Mouse (Mus musculus) mesoderm, embryonic 11.5 days (tissue): ENCODE data around the gene Rps6kc1.
A peak's percentile ranks its signal among the peaks of the same experiment; 100 is the strongest.

Experiments
- DNase-seq: peaks from one replicate; pipeline ENCODE4 v3.0.0-alpha.2; 2012; ENCODE audit warnings: low read depth, low spot score

The Rps6kc1 gene

GRCm38 (mm10) chr1:190675455-190675854 is 236.1 kb downstream of the Rps6kc1 start:
- DNase-seq: no peak

GRCm38 (mm10) chr1:190669099-190669498 is 242.5 kb downstream of the Rps6kc1 start:
- DNase-seq: peak; percentile 21

- DNase-seq: no peak
Observed at GRCm38 (mm10) chr1:190667821-190668220, 243.7 kb downstream of the Rps6kc1 start.

- no peak for DNase-seq
Observed at GRCm38 (mm10) chr1:190667326-190667725, 244.2 kb downstream of the Rps6kc1 start.

- no peak for DNase-seq
Observed at GRCm38 (mm10) chr1:190665490-190665875, 246.1 kb downstream of the Rps6kc1 start.

GRCm38 (mm10) chr1:190664767-190665489 is 246.6 kb downstream of the Rps6kc1 start:
- DNase-seq: no peak

GRCm38 (mm10) chr1:190663996-190664395 is 247.6 kb downstream of the Rps6kc1 start:
- no peak for DNase-seq

GRCm38 (mm10) chr1:190662736-190663135 is 248.8 kb downstream of the Rps6kc1 start:
- DNase-seq: no peak

- DNase-seq: peak; percentile 20
Observed at GRCm38 (mm10) chr1:190661764-190662163, 249.8 kb downstream of the Rps6kc1 start.

GRCm38 (mm10) chr1:190661249-190661648 is 250.3 kb downstream of the Rps6kc1 start:
- no peak for DNase-seq

- DNase-seq: no peak
Observed at GRCm38 (mm10) chr1:190659722-190660502, 251.7 kb downstream of the Rps6kc1 start.

GRCm38 (mm10) chr1:190658266-190658665 is 253.3 kb downstream of the Rps6kc1 start:
- no peak for DNase-seq

GRCm38 (mm10) chr1:190656089-190656488 is 255.5 kb downstream of the Rps6kc1 start:
- no peak for DNase-seq

- DNase-seq: no peak
Observed at GRCm38 (mm10) chr1:190655651-190656050, 255.9 kb downstream of the Rps6kc1 start.

- DNase-seq: no peak
Observed at GRCm38 (mm10) chr1:190655081-190655480, 256.5 kb downstream of the Rps6kc1 start.

- no peak for DNase-seq
Observed at GRCm38 (mm10) chr1:190654694-190655001, 256.9 kb downstream of the Rps6kc1 start.

- no peak for DNase-seq
Observed at GRCm38 (mm10) chr1:190653989-190654693, 257.4 kb downstream of the Rps6kc1 start.

- no peak for DNase-seq
Observed at GRCm38 (mm10) chr1:190653081-190653480, 258.5 kb downstream of the Rps6kc1 start.
